23 mouse cellular contexts compared by ENCODE assay signal in genomic region chr4:153652841-153653240, GRCm38 (mm10).
DNase-seq lines count a peak whose midpoint lies in the region; ATAC-seq lines count a peak whose summit lies in the region.
"Had no signal": no experiment of that assay in that cellular context is flagged by ENCODE, and none has a peak within 500 bp of the region (broad histone marks: within the 10 kb centered on the region; RNA-seq: fewer than 3 reads in every experiment).

No protein-coding gene starts in this region.

- H3K36me3 ChIP-seq in midbrain, embryonic 14.5 days (ENCODE audit: control insufficient read depth, insufficient read depth, low read length) = no peaks in the 10 kb centered on the region
- H3K36me3 ChIP-seq in midbrain, embryonic 16.5 days (ENCODE audit: control insufficient read depth, insufficient read depth, low read length) = no peaks in the 10 kb centered on the region
- H3K36me3 ChIP-seq: kidney, embryonic 15.5 days; lung, embryonic 15.5 days; midbrain, embryonic 10.5 days; neural tube, embryonic 12.5 days had no signal

- H3K9ac ChIP-seq in midbrain, embryonic 14.5 days (replicated peaks; ENCODE audit: low read length) = no peak overlapping the region
- no peak overlapping the region for H3K9ac ChIP-seq in midbrain, embryonic 16.5 days (ENCODE audit: low read depth, low read length)
- H3K9ac ChIP-seq: kidney, embryonic 15.5 days; liver, embryonic 14.5 days; lung, embryonic 15.5 days; neural tube, embryonic 12.5 days had no signal

- no peaks in the 10 kb centered on the region for H3K27me3 ChIP-seq in midbrain, embryonic 14.5 days (ENCODE audit: control insufficient read depth, insufficient read depth, low read length)
- H3K27me3 ChIP-seq in midbrain, embryonic 16.5 days (ENCODE audit: control insufficient read depth, insufficient read depth, low read depth, low read length) = no peaks in the 10 kb centered on the region
- H3K27me3 ChIP-seq: kidney, embryonic 15.5 days; lung, embryonic 15.5 days; neural tube, embryonic 12.5 days had no signal

- no peak overlapping the region for H3K4me2 ChIP-seq in midbrain, embryonic 14.5 days (ENCODE audit: low read length)
- no peak overlapping the region for H3K4me2 ChIP-seq in midbrain, embryonic 16.5 days (ENCODE audit: low read length)
- H3K4me2 ChIP-seq: kidney, embryonic 15.5 days; lung, embryonic 15.5 days; neural tube, embryonic 12.5 days had no signal

- peak; percentile 24 for DNase-seq in midbrain, embryonic 14.5 days
- peak; percentile 34 to 63 for DNase-seq in left cerebral cortex, adult 18-20 months (ENCODE audit: low spot score in 2 of 2)
- DNase-seq in right cerebral cortex, adult 18-20 months = peak; percentile 63
- DNase-seq in telencephalon, adult 2 months (ENCODE audit: low read depth, low spot score) = peak; percentile 68
- no peak for DNase-seq in testis, postnatal 10 days (ENCODE audit: low spot score)
- no peak for DNase-seq in urinary bladder, postnatal 4 days (ENCODE audit: low spot score in 2 of 2)
- DNase-seq: cerebellum, adult 8-10 months; heart, adult 18-20 months; heart, postnatal 4 days; kidney, postnatal 4 days; lung, postnatal 4 days; thymus, adult 2 months had no signal

- no peaks in the 10 kb centered on the region for H3K9me3 ChIP-seq in midbrain, embryonic 14.5 days (ENCODE audit: control insufficient read depth, low read length)
- no peaks in the 10 kb centered on the region for H3K9me3 ChIP-seq in midbrain, embryonic 16.5 days (replicated peaks; ENCODE audit: control insufficient read depth, low read length, poor library complexity, severe bottlenecking)
- H3K9me3 ChIP-seq: kidney, embryonic 15.5 days; lung, embryonic 15.5 days; midbrain, embryonic 10.5 days; neural tube, embryonic 12.5 days had no signal

- H3K27ac ChIP-seq in midbrain, embryonic 14.5 days (replicated peaks; ENCODE audit: low read depth, low read length) = no peak overlapping the region
- no peak overlapping the region for H3K27ac ChIP-seq in midbrain, embryonic 16.5 days (ENCODE audit: low read length)
- H3K27ac ChIP-seq: kidney, embryonic 15.5 days; liver, embryonic 14.5 days; lung, embryonic 15.5 days; neural tube, embryonic 12.5 days had no signal

- 88% methylated on average over 11 of the region's 11 CpGs for WGBS in midbrain, embryonic 14.5 days
- 81% methylated on average over 11 of the region's 11 CpGs for WGBS in midbrain, embryonic 16.5 days

- H3K4me3 ChIP-seq in midbrain, embryonic 14.5 days (replicated peaks; ENCODE audit: low read depth, low read length) = no peak overlapping the region
- H3K4me3 ChIP-seq in midbrain, embryonic 16.5 days (ENCODE audit: low read depth, low read length) = no peak overlapping the region
- H3K4me3 ChIP-seq: erythroblast, embryonic 14.5 days; kidney, embryonic 15.5 days; lung, embryonic 15.5 days; midbrain, embryonic 10.5 days; neural tube, embryonic 12.5 days had no signal

- no peak for ATAC-seq in midbrain, embryonic 14.5 days (ENCODE audit: low FRiP score, low TSS enrichment)
- ATAC-seq in midbrain, embryonic 16.5 days = no peak
- ATAC-seq in erythroblast, adult 5-6 weeks (replicated peaks; ENCODE audit: low FRiP score, poor library complexity, severe bottlenecking) = no peak
- ATAC-seq: forebrain, embryonic 14.5 days; hindbrain, embryonic 16.5 days; intestine, postnatal 0 days had no signal

- H3K4me1 ChIP-seq in midbrain, embryonic 14.5 days (ENCODE audit: control insufficient read depth, insufficient read depth, low read length) = peaks cover 4% of the 10 kb centered on the region; the same call in 1 of the 2 replicates
- H3K4me1 ChIP-seq in midbrain, embryonic 16.5 days (ENCODE audit: control insufficient read depth, insufficient read depth, low read length) = peaks cover 6% of the 10 kb centered on the region
- H3K4me1 ChIP-seq: lung, embryonic 15.5 days had no signal

Comparison
In these comparisons a context has a peak if more than half of its experiments do, and no peak if none do; other contexts are left out.
1. DNase-seq: peak in midbrain, embryonic 14.5 days (single experiment), left cerebral cortex, adult 18-20 months (2 of 2), right cerebral cortex, adult 18-20 months (single experiment) and telencephalon, adult 2 months (single experiment); none in testis, postnatal 10 days (single experiment) and urinary bladder, postnatal 4 days (0 of 2).